Mouse (Mus musculus): Measurements from ENCODE around the gene Pla2g16. TPM values are rescaled to one million over a fixed set of nuclear protein-coding genes. Genes with fewer than 3 reads are reported as not detected.

Gene Pla2g16
- polyA plus RNA-seq (2015; fragmentation: Nextera tagmentation; extraction: Ambion mirVana): 72.9 and 89.6 TPM in 2 replicates

DNA sequence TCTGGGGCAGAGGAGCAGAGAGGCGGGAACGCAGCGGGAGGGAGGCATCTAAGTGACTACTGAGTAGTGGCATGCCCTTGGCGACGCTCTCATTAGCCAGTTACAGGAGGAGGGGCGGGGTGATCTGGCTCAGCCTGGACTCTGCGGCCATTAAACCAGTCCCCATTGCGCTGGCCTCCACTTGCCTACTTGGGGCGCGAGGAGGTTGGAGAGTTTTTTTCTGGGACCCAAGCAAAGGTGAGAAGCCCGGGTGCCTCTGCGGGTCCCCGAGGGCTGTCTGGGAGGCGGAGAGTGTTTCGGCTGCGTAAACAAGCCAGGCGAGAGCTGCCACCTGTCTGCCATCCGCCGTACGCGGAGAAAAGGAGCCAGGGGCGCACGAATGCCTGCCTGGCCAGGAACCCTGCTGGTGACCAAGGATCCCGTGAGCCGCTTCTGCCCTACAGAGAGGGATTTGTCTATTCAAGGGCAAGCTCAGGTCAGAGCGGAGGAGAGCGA is at the start of gene Pla2g16:
Gene Pla2g16, plus strand, starts transcription at position 132 of the 495 bp plus-strand sequence.

DNA sequence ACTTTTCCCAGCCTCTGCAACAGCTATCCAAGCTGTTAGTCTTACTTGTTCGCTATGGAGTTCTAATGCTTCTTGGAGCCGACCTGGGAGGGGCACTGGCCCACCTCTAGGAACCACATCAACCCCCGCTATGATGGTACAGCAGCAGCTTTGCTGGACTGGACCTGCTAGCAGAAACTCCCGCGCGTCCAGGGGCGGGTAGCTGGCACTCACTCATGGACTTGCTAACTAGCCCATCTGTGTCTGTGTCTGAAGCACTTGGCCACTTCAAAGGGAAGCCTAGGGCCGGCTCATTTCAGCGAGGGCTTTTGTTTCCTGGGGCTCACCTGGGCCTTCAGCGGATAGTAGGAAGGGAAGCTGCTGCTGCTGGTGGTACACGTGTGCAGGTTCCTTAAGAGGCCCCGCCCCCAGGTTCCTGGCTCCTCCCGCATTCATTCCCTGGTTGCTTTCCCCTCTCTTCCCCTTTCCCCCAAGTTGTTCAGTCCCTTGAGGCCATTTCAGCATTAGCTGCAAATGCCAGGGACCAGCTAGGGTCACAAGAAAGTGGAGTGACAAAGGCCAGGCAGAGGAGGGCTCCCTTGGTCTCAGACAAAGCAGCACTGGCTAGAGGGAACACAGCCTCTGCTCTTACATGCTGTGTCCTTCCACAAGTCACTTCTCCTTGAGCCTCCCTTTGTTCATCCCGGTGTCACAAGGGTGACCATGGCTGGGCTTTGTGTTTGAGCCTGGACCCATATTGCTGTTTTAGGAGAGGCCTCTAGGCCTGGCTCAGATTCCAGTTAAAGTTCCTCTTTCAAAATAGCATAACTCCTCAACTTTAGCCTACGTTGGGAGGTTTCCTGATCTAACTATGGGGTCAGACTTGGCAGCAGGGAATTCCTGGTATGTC is 49.8 kb downstream of the Pla2g16 start, which contains the start of gene Lgals12:
Gene Lgals12, minus strand, starts transcription at position 393 of the 889 bp plus-strand sequence.

DNA sequence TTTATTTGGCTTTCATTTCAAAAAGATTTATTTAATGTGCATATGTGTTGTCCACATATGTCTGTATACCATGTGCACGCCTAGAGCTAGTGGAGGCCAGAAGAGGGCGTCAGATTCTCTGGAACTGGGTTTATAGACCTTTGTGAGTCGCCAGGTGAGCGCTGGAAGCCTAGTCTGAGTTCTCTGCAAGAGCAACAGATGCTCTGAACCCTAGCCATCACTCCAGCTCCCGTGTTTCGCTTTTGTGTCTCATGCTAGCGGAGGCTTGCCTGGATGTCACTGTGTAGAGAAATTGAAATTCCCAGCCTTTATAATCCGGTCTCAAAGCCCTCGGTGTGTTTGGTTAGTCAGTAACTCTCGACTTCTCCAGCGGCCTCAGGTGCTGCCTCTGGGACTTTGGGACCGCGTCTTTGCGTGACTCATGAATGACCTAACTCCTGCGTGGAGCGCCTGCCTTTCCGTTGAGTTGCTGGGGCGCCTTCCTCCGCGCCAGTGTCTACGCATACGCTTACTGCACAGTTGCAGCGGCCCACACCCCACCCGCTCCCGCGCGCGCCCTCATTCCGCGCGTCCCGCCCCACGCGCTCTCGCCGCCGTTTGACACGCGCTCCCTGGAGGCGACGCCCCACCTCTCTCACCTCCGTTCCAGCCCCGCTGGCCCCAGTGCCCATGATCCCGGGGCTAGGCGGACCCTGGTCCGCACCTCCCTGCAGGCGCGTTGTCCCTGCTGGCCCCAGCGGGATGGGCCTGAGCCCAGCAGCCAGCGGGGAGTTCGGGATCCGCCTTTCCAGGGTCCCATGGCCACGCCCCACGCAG is 54.9 kb downstream of the Pla2g16 start, which contains the start of gene Hrasls5:
Gene Hrasls5, plus strand, starts transcription at position 600 of the 816 bp plus-strand sequence.

Other genes with a start within 250 kb of the Pla2g16 start
- gene Mark2, start 215.6 kb upstream of the Pla2g16 start, polyA plus RNA-seq (2015; fragmentation: Nextera tagmentation; extraction: Ambion mirVana): 12.5 and 16.2 TPM in 2 replicates
- 9.8 and 11.1 TPM in 2 replicates for gene Spindoc, start 174.5 kb upstream of the Pla2g16 start, polyA plus RNA-seq (2015; fragmentation: Nextera tagmentation; extraction: Ambion mirVana)
- gene 2700081O15Rik, start 139.8 kb upstream of the Pla2g16 start, polyA plus RNA-seq (2015; fragmentation: Nextera tagmentation; extraction: Ambion mirVana): 3.2 and 3.3 TPM in 2 replicates
- gene Rtn3, start 74.2 kb upstream of the Pla2g16 start, polyA plus RNA-seq (2015; fragmentation: Nextera tagmentation; extraction: Ambion mirVana): 62.9 and 69.4 TPM in 2 replicates
- gene Atl3, start 63.4 kb upstream of the Pla2g16 start, polyA plus RNA-seq (2015; fragmentation: Nextera tagmentation; extraction: Ambion mirVana): 6.0 and 7.0 TPM in 2 replicates
- gene Lgals12, start 49.7 kb downstream of the Pla2g16 start, polyA plus RNA-seq (2015; fragmentation: Nextera tagmentation; extraction: Ambion mirVana): 1.0 and 9.3 TPM in 2 replicates
- gene Hrasls5, start 55.1 kb downstream of the Pla2g16 start, polyA plus RNA-seq (2015; fragmentation: Nextera tagmentation; extraction: Ambion mirVana): 0.16 TPM in 1 of 2 replicates, not detected in the other
- gene Slc22a19, start 153.9 kb downstream of the Pla2g16 start, polyA plus RNA-seq (2015; fragmentation: Nextera tagmentation; extraction: Ambion mirVana): not detected in 2 replicates
- gene Slc22a26, start 245.2 kb downstream of the Pla2g16 start, polyA plus RNA-seq (2015; fragmentation: Nextera tagmentation; extraction: Ambion mirVana): not detected in 2 replicates

All from skeletal muscle tissue, postnatal 0 days (tissue).